Mouse (Mus musculus) neural tube, embryonic 15.5 days (tissue): ENCODE measurements around the gene Pip4p1. TPM values are rescaled to one million over a fixed set of nuclear protein-coding genes. Genes with fewer than 3 reads are reported as not detected.
"Not testable (repeated sequence)": the region's sequence is repeated elsewhere in the genome, so short reads cannot be mapped to it uniquely, and the experiment has no call there.

ENCODE experiments used
- ATAC-seq: fragments of 200-750 bp; cut with Nextera tagmentation; 2 replicates; pipeline ENCODE4 v1.8.0; 2017; ENCODE audit warnings: mild to moderate bottlenecking, moderate TSS enrichment, moderate library complexity; ENCODE audit not compliant: low FRiP score
- H3K27ac ChIP-seq: fragments of 300-500 bp; sonication (generic); replicated peaks from 2 replicates; pipeline ENCODE4 v1.5.1; 2015; ENCODE audit warnings: mild to moderate bottlenecking, inconsistent platforms
- H3K27me3 ChIP-seq: fragments of 300-500 bp; sonication (generic); replicated peaks from 2 replicates; pipeline ENCODE4 v1.6.1; 2015; ENCODE audit warnings: inconsistent platforms
- H3K36me3 ChIP-seq: fragments of 300-500 bp; sonication (generic); 2 replicates; pipeline ENCODE4 v1.6.1; 2015; ENCODE audit warnings: inconsistent platforms
- H3K4me1 ChIP-seq: fragments of 300-500 bp; sonication (generic); 2 replicates; pipeline ENCODE4 v1.6.1; 2015; ENCODE audit warnings: inconsistent platforms
- H3K4me2 ChIP-seq: fragments of 300-500 bp; sonication (generic); 2 replicates; pipeline ENCODE4 v1.6.1; 2015; ENCODE audit warnings: inconsistent platforms, mild to moderate bottlenecking, moderate library complexity
- H3K4me3 ChIP-seq: fragments of 300-500 bp; sonication (generic); replicated peaks from 2 replicates; pipeline ENCODE4 v1.5.1; 2015; ENCODE audit warnings: mild to moderate bottlenecking, inconsistent platforms
- H3K9ac ChIP-seq: fragments of 300-500 bp; sonication (generic); replicated peaks from 2 replicates; pipeline ENCODE4 v1.6.1; 2015; ENCODE audit warnings: mild to moderate bottlenecking, inconsistent platforms
- H3K9me3 ChIP-seq: fragments of 300-500 bp; sonication (generic); replicated peaks from 2 replicates; pipeline ENCODE4 v1.6.1; 2016; ENCODE audit warnings: inconsistent platforms
- WGBS: fragments of 180-500 bp; shearing (Covaris S2); methylation state at CpG from one replicate; pipeline ENCODE4 v1.1.7; 2015; ENCODE audit warnings: mixed read lengths; 5-methylcytosine and 5-hydroxymethylcytosine counted together
- polyA plus RNA-seq: library from polyadenylated mRNA; unstranded; fragments of >200 nt; fragmentation: Nextera tagmentation; extraction: Ambion mirVana; gene quantifications from 2 replicates; pipeline ENCODE4 v1.2.1, GENCODE M21; 2015

Pip4p1 gene
- polyA plus RNA-seq, 1 experiment from 2014 or later: 98.6 TPM

GRCm38 (mm10) chr14:50936649-50937048, 6.0 kb upstream of the Pip4p1 start:
- Histone ChIP-seq H3K9me3 (no peaks in the 10 kb centered on the region), H3K36me3 (no peaks in the 10 kb centered on the region), H3K9ac (no peak overlapping the region), H3K4me2 (no peak overlapping the region), H3K4me3 (no peak overlapping the region), H3K27ac (no peak overlapping the region), H3K27me3 (no peaks in the 10 kb centered on the region), H3K4me1 (peaks cover 1% of the 10 kb centered on the region)
- ATAC-seq: no peak
- WGBS: 76% methylated on average over 1 of the region's 1 CpGs

GRCm38 (mm10) chr14:50931493-50932020, 901 bp upstream of the Pip4p1 start:
- peak overlapping the region; percentile 71 for H3K9ac ChIP-seq
- WGBS: 11% methylated on average over 12 of the region's 12 CpGs
- peak overlapping the region; percentile 90 for H3K27ac ChIP-seq
- no peaks in the 10 kb centered on the region for H3K9me3 ChIP-seq
- peaks cover 37% of the 10 kb centered on the region for H3K4me1 ChIP-seq
- no peak for ATAC-seq
- peaks cover 23% of the 10 kb centered on the region for H3K36me3 ChIP-seq
- H3K27me3 ChIP-seq: no peaks in the 10 kb centered on the region
- peak overlapping the region; percentile 70 for H3K4me2 ChIP-seq
- peak overlapping the region; percentile 93 for H3K4me3 ChIP-seq

GRCm38 (mm10) chr14:50930377-50930753, 291 bp downstream of the Pip4p1 start:
- Histone ChIP-seq H3K27ac (peak overlapping the region; percentile 90), H3K4me3 (peak overlapping the region; percentile 93), H3K9ac (peak overlapping the region; percentile 99), H3K27me3 (no peaks in the 10 kb centered on the region), H3K4me1 (peaks cover 48% of the 10 kb centered on the region), H3K9me3 (no peaks in the 10 kb centered on the region), H3K4me2 (peak overlapping the region; percentile 76), H3K36me3 (peaks cover 30% of the 10 kb centered on the region)
- under 1% methylated on average over 31 of the region's 38 CpGs for WGBS
- ATAC-seq: peak; percentile 62

GRCm38 (mm10) chr14:50929951-50930350, 705 bp downstream of the Pip4p1 start:
- Histone ChIP-seq H3K9me3 (no peaks in the 10 kb centered on the region), H3K27ac (peak overlapping the region; percentile 90), H3K4me2 (peak overlapping the region; percentile 76), H3K36me3 (peaks cover 30% of the 10 kb centered on the region), H3K4me1 (peaks cover 48% of the 10 kb centered on the region), H3K4me3 (peak overlapping the region; percentile 93), H3K27me3 (no peaks in the 10 kb centered on the region), H3K9ac (peak overlapping the region; percentile 99)
- no peak for ATAC-seq
- WGBS: 13% methylated on average over 10 of the region's 10 CpGs

GRCm38 (mm10) chr14:50927366-50927765, 3.3 kb downstream of the Pip4p1 start:
- WGBS: 77% methylated on average over 3 of the region's 3 CpGs
- Histone ChIP-seq H3K4me2 (no peak overlapping the region), H3K27me3 (no peaks in the 10 kb centered on the region), H3K4me1 (peaks cover 56% of the 10 kb centered on the region), H3K27ac (no peak overlapping the region), H3K4me3 (no peak overlapping the region), H3K9ac (no peak overlapping the region), H3K9me3 (no peaks in the 10 kb centered on the region), H3K36me3 (peaks cover 30% of the 10 kb centered on the region)
- ATAC-seq: no peak

- Histone ChIP-seq H3K36me3 (peaks cover 30% of the 10 kb centered on the region), H3K27ac (peak overlapping the region; percentile 92), H3K4me3 (peak overlapping the region; percentile 80), H3K4me1 (peaks cover 51% of the 10 kb centered on the region), H3K9me3 (no peaks in the 10 kb centered on the region), H3K27me3 (no peaks in the 10 kb centered on the region), H3K9ac (peak overlapping the region; percentile 82), H3K4me2 (peak overlapping the region; percentile 67)
- WGBS: 1% methylated on average over 38 of the region's 38 CpGs
- ATAC-seq: peak; percentile 5
Observed at GRCm38 (mm10) chr14:50925111-50925920, 5.3 kb downstream of the Pip4p1 start.

GRCm38 (mm10) chr14:50924281-50925064, 6.2 kb downstream of the Pip4p1 start, which contains the start of the genes Osgep and Apex1:
Gene Osgep (minus strand): TSS chr14:50924893.
Gene Apex1 (plus strand): TSS chr14:50924968.
- H3K27ac ChIP-seq: peak within 1 kb of the TSS; percentile 92
- no peaks in the 10 kb centered on the region for H3K27me3 ChIP-seq
- WGBS: under 1% methylated on average over 57 of the region's 57 CpGs
- no peaks in the 10 kb centered on the region for H3K9me3 ChIP-seq
- H3K36me3 ChIP-seq: peaks cover 34% of the 10 kb centered on the region
- peak; percentile 96 for ATAC-seq
- peak within 1 kb of the TSS; percentile 80 for H3K4me3 ChIP-seq
- H3K9ac ChIP-seq: peak within 1 kb of the TSS; percentile 82
- H3K4me1 ChIP-seq: peaks cover 43% of the 10 kb centered on the region
- peak within 1 kb of the TSS; percentile 67 for H3K4me2 ChIP-seq

GRCm38 (mm10) chr14:50923437-50923836, 7.2 kb downstream of the Pip4p1 start:
- H3K4me2 ChIP-seq: peak overlapping the region; percentile 67
- 71% methylated on average over 1 of the region's 1 CpGs for WGBS
- H3K9ac ChIP-seq: peak overlapping the region; percentile 82; the same call in 1 of the 2 replicates
- H3K27me3 ChIP-seq, H3K9me3 ChIP-seq, H3K27ac ChIP-seq, ATAC-seq: not testable (repeated sequence)
- peak overlapping the region; percentile 80 for H3K4me3 ChIP-seq
- peaks cover 33% of the 10 kb centered on the region for H3K36me3 ChIP-seq
- peaks cover 33% of the 10 kb centered on the region for H3K4me1 ChIP-seq

GRCm38 (mm10) chr14:50911356-50911755, 19.3 kb downstream of the Pip4p1 start:
- H3K4me1 ChIP-seq: no peaks in the 10 kb centered on the region
- 57% methylated on average over 3 of the region's 3 CpGs for WGBS
- no peak for ATAC-seq
- H3K27me3 ChIP-seq: no peaks in the 10 kb centered on the region
- H3K36me3 ChIP-seq: peaks cover 50% of the 10 kb centered on the region
- no peak overlapping the region for H3K27ac ChIP-seq
- H3K4me3 ChIP-seq: no peak overlapping the region
- no peaks in the 10 kb centered on the region for H3K9me3 ChIP-seq
- H3K9ac ChIP-seq: no peak overlapping the region
- H3K4me2 ChIP-seq: no peak overlapping the region

GRCm38 (mm10) chr14:50908126-50908525, 22.5 kb downstream of the Pip4p1 start:
- H3K9ac ChIP-seq: no peak overlapping the region
- no peak for ATAC-seq
- no peaks in the 10 kb centered on the region for H3K9me3 ChIP-seq
- WGBS: 83% methylated on average over 4 of the region's 4 CpGs
- peaks cover 22% of the 10 kb centered on the region for H3K36me3 ChIP-seq
- no peak overlapping the region for H3K4me3 ChIP-seq
- no peak overlapping the region for H3K4me2 ChIP-seq
- no peak overlapping the region for H3K27ac ChIP-seq
- H3K27me3 ChIP-seq: no peaks in the 10 kb centered on the region
- H3K4me1 ChIP-seq: peaks cover 9% of the 10 kb centered on the region

- H3K27me3 ChIP-seq, H3K4me3 ChIP-seq, H3K4me1 ChIP-seq, H3K9me3 ChIP-seq, H3K9ac ChIP-seq, H3K4me2 ChIP-seq, H3K36me3 ChIP-seq, H3K27ac ChIP-seq, ATAC-seq: not testable (repeated sequence)
Observed at GRCm38 (mm10) chr14:50905327-50905726, 25.3 kb downstream of the Pip4p1 start.
